Mouse (Mus musculus): ENCODE data around the gene Notch2.

- no peak for TF ChIP-seq CTCF (IDR thresholded peaks at IDR 0.05; ENCODE audit: control insufficient read depth, insufficient read depth, insufficient replicate concordance, low read depth, low read length)
- TF ChIP-seq POLR2A (IDR thresholded peaks at IDR 0.05; ENCODE audit: control insufficient read depth, low read depth, low read length): no peak
Measured at GRCm38 (mm10) chr3:98128716-98129115, 115.4 kb downstream of the Notch2 start.

All from testis, adult 2 months (tissue).